In the genomic region with DNA sequence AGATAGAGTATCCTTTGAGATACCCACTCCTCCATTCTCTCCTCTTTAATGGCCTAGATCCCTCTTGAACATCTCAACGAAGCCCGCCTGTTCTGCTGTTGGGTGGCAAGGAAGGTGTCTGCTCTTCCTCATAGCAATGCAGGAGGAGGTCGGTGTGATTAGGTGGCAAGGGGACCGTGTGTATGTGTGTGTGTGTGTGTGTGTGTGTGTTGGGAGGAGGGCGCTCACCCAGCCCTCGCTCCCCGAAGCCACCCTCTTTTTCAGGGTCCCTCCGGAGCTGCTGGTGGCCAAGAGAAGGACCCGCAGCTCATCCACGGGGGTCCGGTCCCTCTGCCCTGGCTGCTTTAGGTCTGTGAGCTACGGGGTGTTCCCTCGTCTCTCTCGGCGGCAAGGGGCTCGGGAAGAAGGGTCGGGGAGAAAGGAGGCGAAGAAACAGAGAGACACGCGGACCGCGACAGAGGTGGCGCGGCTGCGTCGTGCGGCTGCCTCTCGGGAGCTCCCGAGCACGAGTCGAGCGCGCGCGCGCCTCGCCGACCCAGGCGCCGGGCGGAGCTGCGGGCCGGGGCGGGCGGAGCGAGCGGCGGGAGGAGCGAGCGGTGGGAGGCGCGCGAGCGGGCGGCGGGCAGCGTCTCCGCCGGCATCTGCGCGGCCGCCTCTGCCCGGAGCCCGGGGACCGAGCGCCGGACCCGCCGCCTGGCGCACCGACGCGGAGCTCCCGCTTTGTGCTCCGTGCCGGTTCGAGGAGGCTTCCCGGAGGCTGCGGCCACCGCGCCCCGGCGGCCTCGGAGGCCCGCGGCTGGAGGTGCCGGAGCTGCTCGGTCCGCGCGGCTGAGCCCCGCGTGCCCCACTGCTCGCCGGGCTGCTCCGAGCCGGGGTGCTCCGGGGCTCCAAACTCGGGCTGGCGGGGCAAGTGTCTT, we compare ENCODE assay signal across 8 mouse cellular contexts. TPM values are rescaled to one million over a fixed set of nuclear protein-coding genes. Genes with fewer than 3 reads are reported as not detected.
A peak's percentile ranks its signal among the peaks of the same experiment; 100 is the strongest.
DNase-seq lines count a peak whose midpoint lies in the region; ATAC-seq and TF ChIP-seq lines count a peak whose summit lies in the region.

Gene Tspan5 (plus strand): TSS at position 547 of the 917 bp plus-strand sequence.

- H3K9me3 ChIP-seq in ES-E14 (ENCODE audit: control insufficient read depth, insufficient read depth, low read depth, low read length): no peaks in the 10 kb centered on the region
- no peaks in the 10 kb centered on the region for H3K9me3 ChIP-seq in lung, embryonic 16.5 days (ENCODE audit: control insufficient read depth, low read length)

- DNase-seq in ES-E14 (ENCODE audit: low read depth, low spot score): peak; percentile 42
- peak; percentile 84 for DNase-seq in cerebellum, adult 11-12 months
- peak; percentile 38 for DNase-seq in forelimb bud, embryonic 11.5 days (ENCODE audit: low read depth, low spot score)
- peak; percentile 77 to 79 for DNase-seq in heart, postnatal 36 days
- DNase-seq in layer of hippocampus, adult 2 months (ENCODE audit: low spot score in 2 of 2): peak; percentile 77 to 84
- DNase-seq in ovary, adult 18-20 months (ENCODE audit: low spot score): peak; percentile 59
- peak; percentile 85 for DNase-seq in thymus, postnatal 0 days (ENCODE audit: low spot score)

- H3K9ac ChIP-seq in ES-E14 (ENCODE audit: insufficient read depth, low read depth, low read length, poor library complexity, severe bottlenecking): peak within 1 kb of the TSS; percentile 86
- H3K9ac ChIP-seq in lung, embryonic 16.5 days (ENCODE audit: low read length): peak within 1 kb of the TSS; percentile 78

- no peak within 1 kb of the TSS for H3K27ac ChIP-seq in ES-E14 (ENCODE audit: insufficient read depth, low read depth, low read length, poor library complexity, severe bottlenecking)
- peak within 1 kb of the TSS; percentile 97 for H3K27ac ChIP-seq in layer of hippocampus, adult 2 months
- H3K27ac ChIP-seq in lung, embryonic 16.5 days (ENCODE audit: low read length): peak within 1 kb of the TSS; percentile 60

- in situ Hi-C loops in ES-E14 (cut with MboI; ENCODE audit: low sequenced_read_pairs in 2 of 2, unreplicated experiment in 2 of 2): no loop called here

- peaks cover 0 to 4% of the 10 kb centered on the region in 2 experiments; a peak in 3 of 4 replicates for H3K4me1 ChIP-seq in ES-E14 (ENCODE audit: control insufficient read depth in 2 of 2, insufficient read depth in 2 of 2, low read length in 2 of 2, poor library complexity in 1 of 2)
- peaks cover 14% of the 10 kb centered on the region for H3K4me1 ChIP-seq in lung, embryonic 16.5 days (replicated peaks; ENCODE audit: control insufficient read depth, insufficient read depth, low read length)

- peak within 1 kb of the TSS; percentile 83 to 92 for H3K4me3 ChIP-seq in ES-E14 (ENCODE audit: insufficient read depth in 1 of 2, low read depth in 1 of 2, low read length in 2 of 2, poor library complexity in 1 of 2, severe bottlenecking in 1 of 2)
- peak within 1 kb of the TSS; percentile 95 for H3K4me3 ChIP-seq in layer of hippocampus, adult 2 months
- peak within 1 kb of the TSS; percentile 80 for H3K4me3 ChIP-seq in lung, embryonic 16.5 days (ENCODE audit: low read length)

- WGBS in lung, embryonic 16.5 days: under 1% methylated on average over 73 of the region's 100 CpGs

- H3K36me3 ChIP-seq in ES-E14 (ENCODE audit: control insufficient read depth, insufficient read depth, low read length, poor library complexity, severe bottlenecking): no peaks in the 10 kb centered on the region
- no peaks in the 10 kb centered on the region for H3K36me3 ChIP-seq in lung, embryonic 16.5 days (ENCODE audit: control insufficient read depth, insufficient read depth, low read length)

- peak; percentile 90 for ATAC-seq in lung, embryonic 16.5 days (ENCODE audit: low read depth)

- no peak for TF ChIP-seq CTCF in layer of hippocampus, adult 2 months (conservative IDR thresholded peaks at IDR 0.05)

- intact Hi-C loops in heart, postnatal 36 days (cut with DNase I): loop anchor here (2.0 to 5.0 kb wide), 4 partner anchors 65 to 333 kb away; partner anchors contain the start of genes Eif4e and Rap1gds1

- peak within 1 kb of the TSS; percentile 96 for H3K4me2 ChIP-seq in lung, embryonic 16.5 days (ENCODE audit: low read depth, low read length)

- H3K27me3 ChIP-seq in lung, embryonic 16.5 days (ENCODE audit: control insufficient read depth, insufficient read depth, low read depth, low read length): peaks cover 4% of the 10 kb centered on the region; the same call in 1 of the 2 replicates

TF ChIP-seq in ES-E14, 5 proteins besides CTCF, POLR2A, EP300 and RAD21:
- TF ChIP-seq ZNF384 (IDR thresholded peaks at IDR 0.05; ENCODE audit: low read depth, low read length): no peak
- no peak for TF ChIP-seq MAFK (IDR thresholded peaks at IDR 0.05; ENCODE audit: insufficient read depth, low read depth, low read length)
- no peak for TF ChIP-seq CHD2 (IDR thresholded peaks at IDR 0.05; ENCODE audit: low read depth, low read length)
- TF ChIP-seq HCFC1 (IDR thresholded peaks at IDR 0.05; ENCODE audit: borderline replicate concordance, insufficient read depth, low read length): no peak
- no peak for TF ChIP-seq ZC3H11A (IDR thresholded peaks at IDR 0.05; ENCODE audit: borderline replicate concordance, low read depth, low read length)

RNA-seq across cellular contexts. Expression of gene Tspan5, which starts in this region (rescaled TPM):
- 12.7 and 23.4 TPM in 2 replicates for total RNA-seq in ES-E14 (2012; rRNA removed)
- total RNA-seq in heart, postnatal 36 days (2021): 1 to 10 TPM; 7.3 to 8.6 TPM
- total RNA-seq in layer of hippocampus, adult 2 months (2021): 100 to 1,000 TPM; 199 to 202 TPM
- polyA plus RNA-seq in lung, embryonic 16.5 days (2015; fragmentation: Nextera tagmentation; extraction: Ambion mirVana): 24.7 and 24.9 TPM in 2 replicates
- polyA plus RNA-seq in thymus, postnatal 0 days (2015; fragmentation: Nextera tagmentation; extraction: Ambion mirVana): 16.8 and 17.5 TPM in 2 replicates
